Mouse (Mus musculus): ENCODE measurements around the gene Rbm20.
"Not testable (repeated sequence)": the region's sequence is repeated elsewhere in the genome, so short reads cannot be mapped to it uniquely, and the experiment has no call there.

Rbm20 gene

GRCm38 (mm10) chr19:53902739-53903487 lies 225.8 kb downstream of the Rbm20 start:
- DNase-seq (ENCODE audit: low spot score in 2 of 2): peak; percentile 95 to 96

GRCm38 (mm10) chr19:53903507-53904321 lies 226.6 kb downstream of the Rbm20 start:
- peak; percentile 36 to 44 for DNase-seq (ENCODE audit: low spot score in 2 of 2)

- DNase-seq (ENCODE audit: low spot score in 2 of 2): no peak
These were observed 227.9 kb downstream of the Rbm20 start for GRCm38 (mm10) chr19:53904833-53905480.

DNA sequence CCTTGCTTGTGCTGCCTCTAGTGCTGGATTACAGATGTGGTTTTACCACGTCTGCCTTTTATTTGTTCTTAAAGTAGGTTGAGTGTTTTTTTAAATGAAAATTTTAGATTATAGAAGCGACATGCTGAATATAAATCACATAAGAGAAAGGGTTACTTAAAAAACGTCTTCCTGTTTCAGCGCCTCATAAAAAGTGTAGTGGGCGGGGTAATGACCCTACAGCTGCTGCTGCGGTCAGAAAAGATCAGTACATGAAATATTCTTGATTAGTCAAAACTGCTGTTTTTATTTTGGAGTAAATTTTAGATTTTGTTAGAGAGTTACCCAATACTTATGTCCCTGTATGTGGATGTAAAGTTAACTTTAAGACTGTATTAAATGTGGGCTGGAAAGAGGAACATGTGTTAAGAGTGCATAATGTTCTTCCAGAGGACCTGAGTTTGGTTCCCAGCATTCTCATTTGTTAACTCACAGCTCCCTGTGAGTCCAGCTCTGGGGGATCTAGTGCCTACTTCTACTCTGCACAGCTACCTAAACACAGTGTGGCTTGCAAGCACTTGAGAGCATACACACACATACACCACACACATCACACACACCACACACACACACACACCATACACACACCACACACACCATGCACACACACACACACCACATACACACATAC lies 229.1 kb downstream of the Rbm20 start:
- no peak for DNase-seq (ENCODE audit: low spot score in 2 of 2)

DNA sequence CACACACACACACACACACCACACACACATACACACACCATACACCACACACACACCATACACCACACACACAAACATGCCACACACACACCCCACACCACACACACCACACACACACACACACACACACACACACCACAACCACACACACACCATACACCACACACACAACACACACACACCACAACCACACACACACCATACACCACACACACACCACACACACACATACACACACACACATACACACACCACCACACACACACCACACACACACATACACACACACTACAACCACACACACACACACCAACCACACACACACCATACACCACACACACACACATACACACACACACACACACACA lies 229.6 kb downstream of the Rbm20 start:
- not testable (repeated sequence) for DNase-seq (ENCODE audit: low spot score in 2 of 2)

GRCm38 (mm10) chr19:53914950-53915349 lies 237.8 kb downstream of the Rbm20 start:
- DNase-seq (ENCODE audit: low spot score in 2 of 2): no peak

Measured in right cerebral cortex, postnatal 36 days (tissue).